Mouse (Mus musculus): ENCODE measurements around the gene Pten.

Pten gene

GRCm38 (mm10) chr19:32756900-32757725 is at the start of gene Pten:
Gene Pten, plus strand, starts transcription at chr19:32757497.
- peak; percentile 98 for DNase-seq

DNA sequence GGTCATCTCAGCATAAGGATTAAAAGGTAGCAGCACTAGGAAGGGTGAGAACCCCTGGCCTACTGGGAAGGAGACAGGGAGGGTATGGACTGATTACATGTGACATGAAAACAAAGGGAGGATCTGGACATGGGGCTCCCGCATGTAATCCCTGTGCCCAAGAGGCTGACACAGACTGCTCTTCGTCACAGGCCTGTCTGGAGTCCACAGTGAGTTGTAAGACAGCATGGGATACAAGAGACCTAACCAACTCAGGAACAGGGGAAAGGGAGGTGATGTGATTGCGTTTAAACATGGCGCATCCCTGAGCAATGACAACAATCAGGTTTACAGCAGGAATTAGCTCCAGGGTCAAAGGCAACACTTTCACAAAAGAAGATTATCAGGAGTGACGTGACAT is 48.3 kb upstream of the Pten start:
- no peak for DNase-seq

DNA sequence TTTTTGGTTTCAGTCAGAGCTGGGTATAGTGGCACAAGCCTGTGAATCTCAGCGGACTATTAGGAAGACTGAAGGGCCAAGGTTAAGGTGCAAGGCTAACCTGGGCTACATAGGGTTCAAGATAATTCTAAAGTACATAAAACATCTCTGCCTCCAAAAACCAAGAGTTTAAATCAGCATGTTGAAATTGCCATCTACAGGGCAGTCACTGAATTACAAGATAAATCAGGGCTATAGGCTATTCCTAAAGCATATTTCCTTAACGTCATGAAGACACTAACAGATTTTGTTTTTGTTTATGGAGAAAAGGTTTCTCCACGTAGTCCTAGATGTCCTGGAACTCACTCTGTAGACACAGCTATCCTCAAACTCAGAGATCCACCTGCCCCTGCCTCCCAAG is 47.0 kb upstream of the Pten start:
- no peak for DNase-seq

DNA sequence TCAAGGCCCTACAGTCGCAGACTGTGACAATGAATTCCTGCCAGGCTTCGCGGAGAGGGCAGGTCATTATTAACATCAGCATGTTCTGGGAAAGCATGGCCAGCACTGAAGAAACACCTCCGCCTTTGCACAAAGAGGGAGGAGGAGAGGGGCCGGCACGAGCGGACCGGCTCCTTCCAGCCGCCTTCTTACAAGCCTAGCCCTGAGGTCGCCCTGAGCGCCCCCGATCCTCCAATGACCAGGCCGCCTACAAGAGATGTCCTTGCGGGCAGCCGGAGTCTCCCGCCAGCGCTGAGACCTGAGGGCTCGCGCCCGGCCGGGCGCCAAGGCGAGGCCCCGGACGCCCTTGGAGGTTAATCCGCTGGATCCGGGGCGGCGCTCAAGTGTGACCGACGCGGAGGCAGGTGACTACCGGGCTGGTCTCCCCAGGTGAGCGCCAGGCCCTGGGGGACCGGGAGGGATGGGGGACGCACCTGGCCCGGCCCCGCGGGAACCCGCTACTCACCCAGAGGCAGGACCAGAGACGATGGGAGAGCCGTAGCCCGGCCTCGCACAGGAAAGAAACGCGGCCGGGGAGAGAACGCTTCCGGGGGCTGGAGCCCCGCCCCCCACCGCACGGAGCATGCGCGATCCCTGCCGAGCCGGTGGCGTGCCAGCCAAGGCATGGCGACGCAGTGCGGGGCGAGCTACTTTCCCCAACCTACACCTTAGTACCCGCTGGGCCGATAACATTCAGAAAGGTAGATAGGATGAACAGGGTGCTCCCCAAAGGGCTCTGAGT is 45.3 kb upstream of the Pten start:
- peak; percentile 94 for DNase-seq

- peak; percentile 77 for DNase-seq
Observed at GRCm38 (mm10) chr19:32712588-32713042, 44.7 kb upstream of the Pten start.

DNA sequence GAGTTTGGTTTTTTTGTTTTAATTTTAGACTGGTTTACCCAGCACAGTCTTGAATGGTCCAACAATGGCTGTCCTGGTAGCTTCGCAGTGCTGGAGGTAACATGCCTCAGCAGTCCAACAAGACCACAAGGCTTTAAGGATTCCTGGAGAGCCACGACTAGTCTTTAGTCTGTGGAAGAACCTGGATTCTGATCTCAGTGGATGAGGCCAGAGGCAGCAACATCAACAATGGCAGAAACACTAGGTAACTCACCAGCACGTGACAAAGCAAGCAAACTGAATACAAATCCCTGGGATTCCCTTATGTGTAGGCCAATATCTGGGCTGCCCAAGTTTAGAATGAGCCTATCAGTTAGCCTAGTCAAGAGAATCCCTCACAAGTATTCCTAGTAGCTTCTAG is 43.8 kb upstream of the Pten start:
- DNase-seq, result no peak

- DNase-seq, result peak; percentile 84
Observed at GRCm38 (mm10) chr19:32715201-32715600, 42.1 kb upstream of the Pten start.

GRCm38 (mm10) chr19:32715681-32716080 is 41.6 kb upstream of the Pten start:
- DNase-seq, result no peak

- no peak for DNase-seq
Observed at GRCm38 (mm10) chr19:32717590-32717989, 39.7 kb upstream of the Pten start.

DNA sequence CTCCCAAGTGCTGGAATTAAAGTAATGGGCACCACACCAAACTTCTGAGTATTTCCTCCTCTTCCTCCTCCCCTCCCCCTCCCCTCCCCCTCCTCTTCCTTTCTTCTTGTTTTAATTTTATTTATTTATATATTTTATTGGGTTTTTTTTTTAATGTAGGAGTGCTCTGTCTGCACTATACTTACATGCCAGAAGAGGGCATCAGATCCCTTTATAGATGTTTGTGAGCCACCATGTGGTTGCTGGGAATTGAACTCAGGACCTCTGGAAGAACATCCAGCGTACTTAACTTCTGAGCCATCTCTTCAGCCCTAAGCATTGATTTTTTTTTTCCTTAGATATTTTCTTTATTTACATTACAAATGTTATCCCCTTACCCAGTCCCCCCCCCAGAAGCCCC is 37.0 kb upstream of the Pten start:
- no peak for DNase-seq

DNA sequence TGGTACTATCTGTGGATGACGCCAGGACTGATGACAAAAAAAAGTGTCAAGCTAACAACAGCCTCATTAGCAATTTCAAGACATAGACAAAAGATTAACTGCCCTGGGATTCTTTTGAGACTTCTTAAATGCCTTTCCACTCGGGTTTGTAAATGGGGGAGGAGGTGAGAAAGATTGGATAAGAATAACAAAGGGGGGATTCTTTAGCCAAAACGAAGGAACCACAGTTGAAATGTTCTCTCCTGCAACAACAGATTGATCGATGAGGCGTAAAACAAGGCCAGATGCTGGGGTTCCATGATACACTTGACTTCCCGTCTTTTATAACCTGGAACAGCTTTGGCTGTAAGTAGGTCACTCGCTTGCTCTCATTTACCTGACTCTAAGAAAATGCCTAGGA is 33.5 kb upstream of the Pten start:
- DNase-seq, result no peak

- no peak for DNase-seq
Observed at GRCm38 (mm10) chr19:32726451-32727325, 30.6 kb upstream of the Pten start.

GRCm38 (mm10) chr19:32729785-32730184 is 27.5 kb upstream of the Pten start:
- no peak for DNase-seq

DNA sequence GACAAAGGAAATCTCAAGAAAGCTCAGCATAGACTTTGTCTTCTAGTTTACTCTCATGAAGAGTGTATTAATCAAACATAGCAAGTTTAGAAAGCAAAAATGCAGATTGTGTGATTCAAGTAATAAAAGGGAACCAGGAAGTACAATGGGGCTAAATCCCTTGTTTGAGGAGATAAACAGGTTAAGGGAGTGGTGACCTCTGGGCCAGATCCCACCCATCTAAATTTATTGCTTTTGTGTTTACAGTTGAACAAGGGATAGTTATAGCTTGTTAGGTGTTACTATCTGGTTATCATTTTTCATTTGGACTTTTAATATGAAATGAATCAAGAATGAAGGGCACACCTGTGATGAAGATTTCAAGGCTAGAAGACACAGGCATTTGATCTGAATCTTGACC is 24.4 kb upstream of the Pten start:
- DNase-seq, result no peak

DNA sequence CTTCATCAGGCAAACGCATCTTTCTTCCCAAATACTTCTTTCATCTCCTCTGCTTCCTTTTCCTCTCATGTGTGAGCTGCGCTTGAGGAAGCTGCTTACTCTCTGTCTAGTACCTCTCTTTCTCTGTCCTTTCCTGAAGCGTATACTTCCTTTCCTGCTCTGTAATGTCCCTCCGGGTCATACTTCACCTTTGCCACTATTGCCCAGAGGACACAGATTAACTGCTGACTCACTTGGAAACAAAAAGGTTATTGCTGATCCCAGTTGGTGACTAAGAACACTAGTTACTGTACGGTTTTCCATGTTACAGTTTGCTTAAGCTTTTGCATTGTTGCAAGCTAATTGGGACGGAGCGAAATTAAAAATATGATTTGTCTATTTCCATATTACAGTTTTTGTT is 19.5 kb upstream of the Pten start:
- no peak for DNase-seq

- no peak for DNase-seq
Observed at GRCm38 (mm10) chr19:32739686-32740085, 17.6 kb upstream of the Pten start, which contains the start of gene Atad1. Gene Atad1, minus strand, starts transcription at chr19:32739786.

GRCm38 (mm10) chr19:32740641-32741345 is 16.5 kb upstream of the Pten start:
- DNase-seq, result no peak

DNA sequence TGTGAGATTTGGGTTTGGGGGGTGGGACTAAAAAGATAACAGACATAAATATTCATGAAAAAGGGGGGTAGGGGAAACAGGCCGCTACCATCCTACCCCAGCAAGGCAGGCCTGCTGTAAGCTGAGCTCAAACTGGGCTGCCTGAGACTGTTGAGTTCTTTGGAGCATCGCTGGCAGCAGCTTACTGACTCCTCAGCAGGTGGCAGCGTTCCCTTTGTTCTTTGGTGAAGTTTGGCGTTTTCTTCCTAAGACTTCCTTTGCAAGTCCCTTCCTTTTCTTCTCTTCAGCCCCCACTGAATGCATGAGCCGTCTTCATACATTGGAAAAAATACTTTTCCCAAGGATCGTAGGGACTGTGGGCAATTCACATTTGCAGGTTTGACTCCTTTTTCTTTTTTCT is 7.9 kb upstream of the Pten start:
- DNase-seq, result peak; percentile 26

DNA sequence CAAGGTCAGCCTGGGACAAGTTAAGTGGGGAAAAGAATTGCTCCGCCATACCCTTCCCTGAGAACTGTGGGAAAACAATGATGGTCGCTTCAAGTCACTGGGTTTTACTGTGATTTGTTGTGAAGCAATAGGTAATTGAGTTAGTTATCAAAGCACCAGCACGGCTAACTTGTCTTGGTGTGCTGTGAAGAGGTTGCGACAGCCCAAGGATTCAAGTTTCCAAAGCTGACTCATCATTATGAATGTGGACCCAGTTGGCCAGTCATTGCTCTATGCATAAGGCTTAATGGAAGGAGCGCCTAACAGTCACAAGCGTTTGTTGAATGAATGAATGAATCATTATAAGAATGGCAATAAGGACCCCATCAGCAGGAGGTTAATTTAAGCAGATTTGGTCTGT is 4.9 kb upstream of the Pten start:
- no peak for DNase-seq

DNA sequence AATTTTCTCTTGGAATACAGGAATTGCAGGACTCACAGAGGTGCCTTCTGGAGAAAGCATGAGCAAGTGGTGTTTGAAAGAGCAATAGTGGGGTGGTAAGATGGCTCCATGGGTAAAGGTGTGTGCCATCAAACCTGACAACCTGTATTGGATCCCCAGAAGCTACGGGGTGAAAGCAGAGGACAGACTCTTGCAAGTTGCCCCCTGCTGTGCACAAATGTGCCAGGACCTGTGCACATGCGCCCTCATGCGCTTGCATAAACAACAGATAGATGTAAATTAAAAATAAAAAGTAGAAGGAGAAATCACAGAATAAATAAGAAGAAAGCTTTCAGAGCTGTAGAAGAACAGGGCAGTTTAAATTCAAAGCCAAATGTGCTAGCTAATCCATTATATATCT is 3.9 kb upstream of the Pten start:
- DNase-seq, result no peak

- no peak for DNase-seq
Observed at GRCm38 (mm10) chr19:32754188-32755000, 2.9 kb upstream of the Pten start.
